Mouse (Mus musculus): Measurements from ENCODE around the gene Col4a2.

Gene Col4a2

GRCm38 (mm10) chr8:11327722-11328417, 15.3 kb downstream of the Col4a2 start:
- DNase-seq: no peak

- no peak for DNase-seq
Measured at GRCm38 (mm10) chr8:11331561-11331960, 19.0 kb downstream of the Col4a2 start.

- no peak for DNase-seq
Measured at GRCm38 (mm10) chr8:11333746-11334145, 21.1 kb downstream of the Col4a2 start.

- no peak for DNase-seq
Measured at GRCm38 (mm10) chr8:11334493-11334892, 21.9 kb downstream of the Col4a2 start.

- DNase-seq: no peak
Measured at GRCm38 (mm10) chr8:11335238-11335637, 22.6 kb downstream of the Col4a2 start.

GRCm38 (mm10) chr8:11336346-11336745, 23.7 kb downstream of the Col4a2 start:
- DNase-seq: no peak

GRCm38 (mm10) chr8:11337642-11338041, 25.0 kb downstream of the Col4a2 start:
- no peak for DNase-seq

GRCm38 (mm10) chr8:11338507-11338906, 25.9 kb downstream of the Col4a2 start:
- DNase-seq: no peak

GRCm38 (mm10) chr8:11340310-11341110, 27.9 kb downstream of the Col4a2 start:
- no peak for DNase-seq

GRCm38 (mm10) chr8:11341111-11341566, 28.5 kb downstream of the Col4a2 start:
- DNase-seq: no peak

GRCm38 (mm10) chr8:11344459-11344858, 31.9 kb downstream of the Col4a2 start:
- DNase-seq: no peak

- DNase-seq: no peak
Measured at GRCm38 (mm10) chr8:11346225-11346624, 33.6 kb downstream of the Col4a2 start.

GRCm38 (mm10) chr8:11347699-11348098, 35.1 kb downstream of the Col4a2 start:
- no peak for DNase-seq

- DNase-seq: no peak
Measured at GRCm38 (mm10) chr8:11348622-11349021, 36.0 kb downstream of the Col4a2 start.

GRCm38 (mm10) chr8:11351355-11351754, 38.8 kb downstream of the Col4a2 start:
- DNase-seq: no peak

GRCm38 (mm10) chr8:11352514-11352913, 39.9 kb downstream of the Col4a2 start:
- no peak for DNase-seq

GRCm38 (mm10) chr8:11354800-11355451, 42.3 kb downstream of the Col4a2 start:
- no peak for DNase-seq

GRCm38 (mm10) chr8:11355900-11356299, 43.3 kb downstream of the Col4a2 start:
- DNase-seq: no peak

GRCm38 (mm10) chr8:11356776-11357175, 44.2 kb downstream of the Col4a2 start:
- no peak for DNase-seq

GRCm38 (mm10) chr8:11357921-11358436, 45.4 kb downstream of the Col4a2 start:
- DNase-seq: no peak

GRCm38 (mm10) chr8:11359846-11360245, 47.2 kb downstream of the Col4a2 start:
- DNase-seq: no peak

GRCm38 (mm10) chr8:11361546-11362277, 49.1 kb downstream of the Col4a2 start:
- DNase-seq: no peak

Measured in spleen, adult 18-20 months (tissue).